Mouse (Mus musculus) lung, postnatal 0 days (tissue): ENCODE results near the gene Adcy5.

Source experiments
- CTCF ChIP-seq: IDR thresholded peaks from 2 replicates; pipeline ENCODE4 v1.5.1; 2016; ENCODE audit warnings: antibody characterized with exemption, mild to moderate bottlenecking
- EP300 ChIP-seq: IDR thresholded peaks from 2 replicates; pipeline ENCODE4 v1.6.1; 2016; ENCODE audit warnings: antibody characterized with exemption, mild to moderate bottlenecking, control low read depth

- TF ChIP-seq CTCF = no peak
- no peak for TF ChIP-seq EP300
These were observed 54.1 kb downstream of the Adcy5 start for GRCm38 (mm10) chr16:35208796-35209195.
